Mouse (Mus musculus) embryonic facial prominence, embryonic 15.5 days (tissue): Measurements from ENCODE around the gene Tekt5. TPM values are rescaled to one million over a fixed set of nuclear protein-coding genes. Genes with fewer than 3 reads are reported as not detected.

Experiments
- ATAC-seq: fragments of 200-750 bp; cut with Nextera tagmentation; 2 replicates; pipeline ENCODE4 v1.8.0; 2017; ENCODE audit warnings: low read depth, moderate TSS enrichment; ENCODE audit not compliant: insufficient number of reproducible peaks, low FRiP score, low TSS enrichment
- H3K27ac ChIP-seq: fragments of 300-500 bp; sonication (generic); replicated peaks from 2 replicates; pipeline ENCODE4 v1.5.1; 2015; ENCODE audit warnings: mild to moderate bottlenecking, inconsistent platforms
- H3K27me3 ChIP-seq: fragments of 300-500 bp; sonication (generic); 2 replicates; pipeline ENCODE4 v1.6.1; 2015; ENCODE audit warnings: inconsistent platforms
- H3K36me3 ChIP-seq: fragments of 300-500 bp; sonication (generic); 2 replicates; pipeline ENCODE4 v1.6.1; 2015; ENCODE audit warnings: mild to moderate bottlenecking, inconsistent platforms
- H3K4me1 ChIP-seq: fragments of 300-500 bp; sonication (generic); 2 replicates; pipeline ENCODE4 v1.6.1; 2015; ENCODE audit warnings: inconsistent platforms
- H3K4me2 ChIP-seq: fragments of 300-500 bp; sonication (generic); replicated peaks from 2 replicates; pipeline ENCODE4 v1.6.1; 2015; ENCODE audit warnings: mild to moderate bottlenecking, inconsistent platforms
- H3K4me3 ChIP-seq: fragments of 300-500 bp; sonication (generic); replicated peaks from 2 replicates; pipeline ENCODE4 v1.5.1; 2015; ENCODE audit warnings: mild to moderate bottlenecking, inconsistent platforms
- H3K9ac ChIP-seq: fragments of 300-500 bp; sonication (generic); 2 replicates; pipeline ENCODE4 v1.6.1; 2015; ENCODE audit warnings: inconsistent platforms
- H3K9me3 ChIP-seq: fragments of 300-500 bp; sonication (generic); replicated peaks from 2 replicates; pipeline ENCODE4 v1.6.1; 2016; ENCODE audit warnings: inconsistent platforms
- WGBS: fragments of 180-500 bp; shearing (Covaris S2); methylation state at CpG from one replicate; pipeline ENCODE4 v1.1.7; 2015; 5-methylcytosine and 5-hydroxymethylcytosine counted together
- polyA plus RNA-seq: library from polyadenylated mRNA; unstranded; fragments of >200 nt; fragmentation: Nextera tagmentation; extraction: Ambion mirVana; gene quantifications from 2 replicates; pipeline ENCODE4 v1.2.1, GENCODE M21; 2015

The Tekt5 gene
- polyA plus RNA-seq, 1 experiment from 2014 or later = 2.6 TPM

- no peak overlapping the region for H3K27ac ChIP-seq
- no peak for ATAC-seq
Measured at GRCm38 (mm10) chr16:10355004-10355403, 40.3 kb downstream of the Tekt5 start.

GRCm38 (mm10) chr16:10351050-10351636 lies 44.1 kb downstream of the Tekt5 start:
- no peaks in the 10 kb centered on the region for H3K9me3 ChIP-seq
- H3K4me1 ChIP-seq = peaks cover 22% of the 10 kb centered on the region
- no peak for ATAC-seq
- no peak overlapping the region for H3K4me3 ChIP-seq
- 51% methylated on average over 9 of the region's 9 CpGs for WGBS
- no peak overlapping the region for H3K4me2 ChIP-seq
- no peak overlapping the region for H3K9ac ChIP-seq
- no peaks in the 10 kb centered on the region for H3K27me3 ChIP-seq
- no peaks in the 10 kb centered on the region for H3K36me3 ChIP-seq
- no peak overlapping the region for H3K27ac ChIP-seq

More at GRCm38 (mm10) chr16:10355004-10355403, 40.3 kb downstream of the Tekt5 start:
- Histone ChIP-seq H3K4me2 (no peak overlapping the region), H3K27me3 (no peaks in the 10 kb centered on the region), H3K9ac (no peak overlapping the region), H3K4me1 (peaks cover 7% of the 10 kb centered on the region; the same call in 1 of the 2 replicates), H3K36me3 (no peaks in the 10 kb centered on the region), H3K4me3 (no peak overlapping the region), H3K9me3 (no peaks in the 10 kb centered on the region)

- Histone ChIP-seq H3K9ac (no peak overlapping the region), H3K4me3 (no peak overlapping the region), H3K27me3 (no peaks in the 10 kb centered on the region), H3K4me1 (peaks cover 22% of the 10 kb centered on the region), H3K9me3 (no peaks in the 10 kb centered on the region), H3K36me3 (no peaks in the 10 kb centered on the region), H3K27ac (peak overlapping the region; percentile 82), H3K4me2 (no peak overlapping the region)
- peak; percentile 65 for ATAC-seq
- WGBS = 72% methylated on average over 10 of the region's 10 CpGs
Measured at GRCm38 (mm10) chr16:10349876-10350275, 45.4 kb downstream of the Tekt5 start.

- no peaks in the 10 kb centered on the region for H3K9me3 ChIP-seq
- H3K27me3 ChIP-seq = no peaks in the 10 kb centered on the region
- ATAC-seq = no peak; the same call in 1 of the 2 replicates
- 55% methylated on average over 5 of the region's 5 CpGs for WGBS
- no peaks in the 10 kb centered on the region for H3K36me3 ChIP-seq
- no peak overlapping the region for H3K4me3 ChIP-seq
- no peak overlapping the region for H3K9ac ChIP-seq
- H3K27ac ChIP-seq = peak overlapping the region; percentile 82
- H3K4me1 ChIP-seq = peaks cover 22% of the 10 kb centered on the region
- no peak overlapping the region for H3K4me2 ChIP-seq
Measured at GRCm38 (mm10) chr16:10349436-10349835, 45.9 kb downstream of the Tekt5 start.

GRCm38 (mm10) chr16:10347551-10347950 lies 47.7 kb downstream of the Tekt5 start:
- H3K4me2 ChIP-seq = no peak overlapping the region
- no peaks in the 10 kb centered on the region for H3K36me3 ChIP-seq
- H3K27ac ChIP-seq = peak overlapping the region; percentile 44
- no peaks in the 10 kb centered on the region for H3K9me3 ChIP-seq
- peaks cover 22% of the 10 kb centered on the region for H3K4me1 ChIP-seq
- ATAC-seq = no peak
- H3K9ac ChIP-seq = no peak overlapping the region
- 67% methylated on average over 7 of the region's 7 CpGs for WGBS
- no peak overlapping the region for H3K4me3 ChIP-seq
- no peaks in the 10 kb centered on the region for H3K27me3 ChIP-seq

GRCm38 (mm10) chr16:10341110-10341509 lies 54.2 kb downstream of the Tekt5 start:
- no peaks in the 10 kb centered on the region for H3K27me3 ChIP-seq
- H3K4me1 ChIP-seq = no peaks in the 10 kb centered on the region
- no peaks in the 10 kb centered on the region for H3K9me3 ChIP-seq
- no peak overlapping the region for H3K4me3 ChIP-seq
- no peak overlapping the region for H3K4me2 ChIP-seq
- H3K36me3 ChIP-seq = no peaks in the 10 kb centered on the region
- no peak for ATAC-seq
- no peak overlapping the region for H3K27ac ChIP-seq
- no peak overlapping the region for H3K9ac ChIP-seq
- 61% methylated on average over 4 of the region's 4 CpGs for WGBS

- 90% methylated on average over 10 of the region's 10 CpGs for WGBS
- no peak overlapping the region for H3K27ac ChIP-seq
Measured at GRCm38 (mm10) chr16:10339930-10340329, 55.4 kb downstream of the Tekt5 start.

GRCm38 (mm10) chr16:10338601-10339000 lies 56.7 kb downstream of the Tekt5 start:
- no peaks in the 10 kb centered on the region for H3K9me3 ChIP-seq
- ATAC-seq = no peak
- WGBS = 89% methylated on average over 5 of the region's 5 CpGs
- H3K4me2 ChIP-seq = no peak overlapping the region
- no peaks in the 10 kb centered on the region for H3K4me1 ChIP-seq
- H3K36me3 ChIP-seq = no peaks in the 10 kb centered on the region
- no peak overlapping the region for H3K9ac ChIP-seq
- H3K27me3 ChIP-seq = no peaks in the 10 kb centered on the region
- H3K27ac ChIP-seq = no peak overlapping the region
- no peak overlapping the region for H3K4me3 ChIP-seq

More at GRCm38 (mm10) chr16:10339930-10340329, 55.4 kb downstream of the Tekt5 start:
- H3K9ac ChIP-seq = no peak overlapping the region
- H3K9me3 ChIP-seq = no peaks in the 10 kb centered on the region
- H3K4me3 ChIP-seq = no peak overlapping the region
- H3K36me3 ChIP-seq = no peaks in the 10 kb centered on the region
- ATAC-seq = no peak
- no peak overlapping the region for H3K4me2 ChIP-seq
- no peaks in the 10 kb centered on the region for H3K27me3 ChIP-seq
- H3K4me1 ChIP-seq = no peaks in the 10 kb centered on the region

- ATAC-seq = no peak; the same call in 1 of the 2 replicates
- no peak overlapping the region for H3K27ac ChIP-seq
- H3K36me3 ChIP-seq = no peaks in the 10 kb centered on the region
- no peak overlapping the region for H3K4me3 ChIP-seq
- no peaks in the 10 kb centered on the region for H3K4me1 ChIP-seq
- no peak overlapping the region for H3K9ac ChIP-seq
- 68% methylated on average over 13 of the region's 13 CpGs for WGBS
- no peaks in the 10 kb centered on the region for H3K27me3 ChIP-seq
- no peak overlapping the region for H3K4me2 ChIP-seq
- no peaks in the 10 kb centered on the region for H3K9me3 ChIP-seq
Measured at GRCm38 (mm10) chr16:10337422-10338197, 57.7 kb downstream of the Tekt5 start.

GRCm38 (mm10) chr16:10336454-10337421 lies 58.6 kb downstream of the Tekt5 start:
- 87% methylated on average over 19 of the region's 19 CpGs for WGBS
- Histone ChIP-seq H3K4me3 (no peak overlapping the region), H3K36me3 (no peaks in the 10 kb centered on the region), H3K4me1 (no peaks in the 10 kb centered on the region), H3K27me3 (no peaks in the 10 kb centered on the region), H3K9me3 (no peaks in the 10 kb centered on the region), H3K9ac (no peak overlapping the region), H3K27ac (no peak overlapping the region), H3K4me2 (no peak overlapping the region)
- ATAC-seq = no peak

GRCm38 (mm10) chr16:10335953-10336352 lies 59.3 kb downstream of the Tekt5 start:
- Histone ChIP-seq H3K36me3 (no peaks in the 10 kb centered on the region), H3K9ac (no peak overlapping the region), H3K4me2 (no peak overlapping the region), H3K4me3 (no peak overlapping the region), H3K9me3 (no peaks in the 10 kb centered on the region), H3K4me1 (0 out of 2 replicates have a peak, but pooled peaks cover under 1% of the 10 kb centered on the region), H3K27me3 (no peaks in the 10 kb centered on the region), H3K27ac (no peak overlapping the region)
- WGBS = 84% methylated on average over 2 of the region's 2 CpGs
- no peak for ATAC-seq
